Mouse (Mus musculus): ENCODE results near the gene Ap2a1. TPM values are rescaled to one million over a fixed set of nuclear protein-coding genes. Genes with fewer than 3 reads are reported as not detected.

Gene Ap2a1
- polyA plus RNA-seq, 1 experiment from 2014 or later, result 85.0 TPM

DNA sequence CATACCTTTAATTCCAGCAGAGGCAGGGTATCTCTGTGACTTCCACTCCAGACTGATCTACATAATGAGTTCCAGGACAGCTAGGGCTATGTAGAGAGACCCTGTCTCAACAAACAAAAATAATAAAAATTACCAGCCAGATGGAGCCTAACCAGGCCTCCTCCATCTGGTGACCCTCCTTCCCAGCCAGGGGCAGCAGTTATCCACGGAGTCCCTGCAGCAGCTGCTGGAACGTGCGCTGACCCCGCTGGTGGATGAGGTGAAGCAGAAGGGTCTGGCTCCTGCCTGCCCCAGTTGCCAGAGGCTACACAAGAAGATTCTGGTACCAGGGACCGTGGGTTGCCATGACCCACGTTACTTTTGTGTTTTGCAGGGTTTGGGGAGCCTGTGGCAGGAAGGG is 27.0 kb upstream of the Ap2a1 start:
- Histone ChIP-seq H3K4me1 (replicated peaks; ENCODE audit: control insufficient read depth, insufficient read depth, low read length) (no peaks in the 10 kb centered on the region), H3K9me3 (ENCODE audit: control insufficient read depth, low read length) (no peaks in the 10 kb centered on the region), H3K36me3 (ENCODE audit: control insufficient read depth, insufficient read depth, low read length) (no peaks in the 10 kb centered on the region), H3K4me2 (replicated peaks; ENCODE audit: low read depth, low read length) (no peak overlapping the region), H3K27me3 (ENCODE audit: control insufficient read depth, insufficient read depth, low read length) (peaks cover 7% of the 10 kb centered on the region), H3K27ac (ENCODE audit: low read depth, low read length) (no peak overlapping the region), H3K4me3 (ENCODE audit: low read depth, low read length) (no peak overlapping the region), H3K9ac (ENCODE audit: low read depth, low read length) (no peak overlapping the region)
- no peak for DNase-seq (ENCODE audit: low spot score)
- ATAC-seq (ENCODE audit: low FRiP score), result no peak
- WGBS, result 53% methylated on average over 6 of the region's 6 CpGs

GRCm38 (mm10) chr7:44955628-44956027 is 26.3 kb upstream of the Ap2a1 start:
- Histone ChIP-seq H3K9ac (ENCODE audit: low read depth, low read length) (no peak overlapping the region), H3K4me3 (ENCODE audit: low read depth, low read length) (no peak overlapping the region), H3K4me2 (replicated peaks; ENCODE audit: low read depth, low read length) (no peak overlapping the region), H3K27me3 (ENCODE audit: control insufficient read depth, insufficient read depth, low read length) (peaks cover 13% of the 10 kb centered on the region), H3K27ac (ENCODE audit: low read depth, low read length) (no peak overlapping the region), H3K9me3 (ENCODE audit: control insufficient read depth, low read length) (no peaks in the 10 kb centered on the region), H3K36me3 (ENCODE audit: control insufficient read depth, insufficient read depth, low read length) (no peaks in the 10 kb centered on the region), H3K4me1 (replicated peaks; ENCODE audit: control insufficient read depth, insufficient read depth, low read length) (no peaks in the 10 kb centered on the region)
- ATAC-seq (ENCODE audit: low FRiP score) (no peak), DNase-seq (ENCODE audit: low spot score) (peak; percentile 41)
- WGBS, result 52% methylated on average over 5 of the region's 5 CpGs

DNA sequence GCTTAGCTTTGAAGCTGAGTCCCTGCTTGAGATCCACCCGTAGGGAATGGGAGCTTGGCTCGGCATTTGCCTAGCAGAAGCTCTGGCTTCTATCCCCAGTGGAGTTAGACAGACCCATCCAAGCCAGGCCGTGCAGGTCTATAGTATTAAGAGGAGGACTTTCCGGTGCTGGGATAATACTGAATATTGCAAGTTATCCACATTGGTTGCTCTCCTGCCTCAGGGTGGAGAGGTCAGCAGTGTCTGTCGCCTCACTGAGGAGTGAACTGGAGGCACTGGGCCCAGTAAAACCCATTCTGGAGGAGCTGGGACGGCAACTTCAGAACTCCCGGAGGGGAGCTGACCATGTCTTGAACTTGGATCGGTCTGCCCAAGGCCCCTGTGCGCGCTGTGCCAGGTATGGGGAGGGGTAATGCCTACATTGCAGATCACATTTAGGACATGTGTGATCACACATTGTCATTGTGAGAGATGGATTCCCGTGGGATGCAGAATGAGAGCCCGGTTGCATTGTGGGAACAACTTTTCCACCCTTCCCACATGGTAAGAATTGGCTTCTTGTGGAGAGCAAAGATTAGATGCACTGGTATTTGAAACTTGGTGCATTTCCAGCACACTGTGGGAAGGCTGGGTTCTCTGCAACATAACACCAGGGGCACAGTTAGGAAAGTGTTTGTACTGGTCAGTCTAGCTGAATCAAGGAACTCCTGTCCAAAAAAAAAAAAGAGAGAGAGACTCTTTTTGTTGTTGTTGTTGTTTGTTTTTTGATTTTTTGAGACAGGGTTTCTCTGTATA is 25.0 kb upstream of the Ap2a1 start:
- peaks cover 20% of the 10 kb centered on the region for H3K27me3 ChIP-seq (ENCODE audit: control insufficient read depth, insufficient read depth, low read length)
- no peak overlapping the region for H3K9ac ChIP-seq (ENCODE audit: low read depth, low read length)
- ATAC-seq (ENCODE audit: low FRiP score) (no peak), DNase-seq (ENCODE audit: low spot score) (no peak)
- H3K4me2 ChIP-seq (replicated peaks; ENCODE audit: low read depth, low read length), result no peak overlapping the region
- WGBS, result 81% methylated on average over 12 of the region's 12 CpGs
- no peak overlapping the region for H3K4me3 ChIP-seq (ENCODE audit: low read depth, low read length)
- no peaks in the 10 kb centered on the region for H3K36me3 ChIP-seq (ENCODE audit: control insufficient read depth, insufficient read depth, low read length)
- no peaks in the 10 kb centered on the region for H3K9me3 ChIP-seq (ENCODE audit: control insufficient read depth, low read length)
- no peaks in the 10 kb centered on the region for H3K4me1 ChIP-seq (replicated peaks; ENCODE audit: control insufficient read depth, insufficient read depth, low read length)
- no peak overlapping the region for H3K27ac ChIP-seq (ENCODE audit: low read depth, low read length)

GRCm38 (mm10) chr7:44953561-44953960 is 24.3 kb upstream of the Ap2a1 start:
- Histone ChIP-seq H3K36me3 (ENCODE audit: control insufficient read depth, insufficient read depth, low read length) (no peaks in the 10 kb centered on the region), H3K27me3 (ENCODE audit: control insufficient read depth, insufficient read depth, low read length) (peaks cover 20% of the 10 kb centered on the region), H3K4me1 (replicated peaks; ENCODE audit: control insufficient read depth, insufficient read depth, low read length) (no peaks in the 10 kb centered on the region), H3K9ac (ENCODE audit: low read depth, low read length) (no peak overlapping the region), H3K4me3 (ENCODE audit: low read depth, low read length) (no peak overlapping the region), H3K4me2 (replicated peaks; ENCODE audit: low read depth, low read length) (no peak overlapping the region), H3K27ac (ENCODE audit: low read depth, low read length) (no peak overlapping the region), H3K9me3 (ENCODE audit: control insufficient read depth, low read length) (no peaks in the 10 kb centered on the region)
- ATAC-seq (ENCODE audit: low FRiP score), result no peak
- WGBS, result 56% methylated on average over 14 of the region's 14 CpGs
- DNase-seq (ENCODE audit: low spot score), result no peak

DNA sequence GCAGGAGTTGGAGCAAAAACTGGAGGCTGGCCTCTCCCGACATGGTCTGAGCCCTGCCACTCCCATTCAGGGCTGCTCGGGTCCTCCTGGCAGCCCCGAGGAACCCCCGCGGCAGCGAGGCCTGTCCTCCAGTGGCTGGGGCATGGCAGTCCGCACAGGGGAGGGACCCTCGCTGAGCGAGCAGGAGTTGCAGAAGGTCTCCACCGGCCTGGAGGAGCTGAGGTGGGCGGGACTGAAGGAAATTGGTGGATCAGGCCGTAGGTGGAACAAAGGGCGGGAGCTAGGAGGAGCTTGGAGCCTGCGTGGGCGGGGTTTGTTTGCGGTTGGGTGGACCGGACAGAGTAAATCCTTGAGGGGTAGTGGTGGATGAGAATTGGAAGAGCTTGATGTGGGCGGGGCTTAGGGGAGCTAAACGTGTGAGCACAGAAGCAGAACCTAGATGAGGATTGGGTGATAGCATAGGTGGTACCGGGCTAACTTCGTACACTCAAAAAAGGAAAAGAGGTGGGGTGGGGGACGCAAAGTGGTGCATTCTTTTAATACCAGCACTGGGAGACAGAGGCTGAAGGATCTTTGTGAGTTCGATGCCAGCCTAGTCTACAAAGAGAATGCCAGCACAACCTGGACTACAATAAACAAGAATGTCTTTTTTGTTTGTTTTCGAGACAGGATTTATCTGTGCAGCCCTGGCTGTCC is 23.5 kb upstream of the Ap2a1 start:
- peak; percentile 92 for DNase-seq (ENCODE audit: low spot score)
- WGBS, result 6% methylated on average over 24 of the region's 24 CpGs
- peak; percentile 83 for ATAC-seq (ENCODE audit: low FRiP score)
- H3K9ac ChIP-seq (ENCODE audit: low read depth, low read length), result peak overlapping the region; percentile 42
- peaks cover 20% of the 10 kb centered on the region for H3K27me3 ChIP-seq (ENCODE audit: control insufficient read depth, insufficient read depth, low read length)
- H3K27ac ChIP-seq (ENCODE audit: low read depth, low read length), result no peak overlapping the region
- H3K4me3 ChIP-seq (ENCODE audit: low read depth, low read length), result peak overlapping the region; percentile 36
- H3K4me2 ChIP-seq (replicated peaks; ENCODE audit: low read depth, low read length), result peak overlapping the region; percentile 69
- no peaks in the 10 kb centered on the region for H3K9me3 ChIP-seq (ENCODE audit: control insufficient read depth, low read length)
- H3K36me3 ChIP-seq (ENCODE audit: control insufficient read depth, insufficient read depth, low read length), result no peaks in the 10 kb centered on the region
- no peaks in the 10 kb centered on the region for H3K4me1 ChIP-seq (replicated peaks; ENCODE audit: control insufficient read depth, insufficient read depth, low read length)

DNA sequence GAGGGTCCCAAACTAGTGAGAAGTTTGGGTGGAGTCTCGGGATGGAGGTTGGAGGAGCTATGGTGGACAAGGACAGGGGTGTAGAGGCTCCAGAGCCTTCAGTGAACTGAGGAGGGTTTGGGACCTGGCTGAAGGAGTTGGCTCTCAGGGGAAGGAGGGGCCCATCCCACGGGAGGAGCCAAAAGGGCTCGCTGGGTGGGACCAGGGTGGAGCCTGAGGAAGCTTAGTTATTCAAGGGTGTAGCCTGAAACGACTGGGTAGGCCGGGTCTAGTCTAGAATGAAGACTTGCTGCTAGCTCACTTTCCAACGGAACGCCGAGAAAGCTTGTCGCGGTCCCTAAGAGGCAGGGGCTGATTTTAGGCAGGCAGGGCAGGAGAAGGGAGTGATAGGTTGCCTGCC is 22.7 kb upstream of the Ap2a1 start:
- Histone ChIP-seq H3K36me3 (ENCODE audit: control insufficient read depth, insufficient read depth, low read length) (no peaks in the 10 kb centered on the region), H3K4me2 (replicated peaks; ENCODE audit: low read depth, low read length) (peak overlapping the region; percentile 69), H3K4me1 (replicated peaks; ENCODE audit: control insufficient read depth, insufficient read depth, low read length) (no peaks in the 10 kb centered on the region), H3K4me3 (ENCODE audit: low read depth, low read length) (peak overlapping the region; percentile 36; the same call in 1 of the 2 replicates), H3K27me3 (ENCODE audit: control insufficient read depth, insufficient read depth, low read length) (peaks cover 20% of the 10 kb centered on the region), H3K27ac (ENCODE audit: low read depth, low read length) (no peak overlapping the region), H3K9ac (ENCODE audit: low read depth, low read length) (no peak overlapping the region), H3K9me3 (ENCODE audit: control insufficient read depth, low read length) (no peaks in the 10 kb centered on the region)
- DNase-seq (ENCODE audit: low spot score), result peak; percentile 51
- WGBS, result 0% methylated on average over 10 of the region's 10 CpGs
- ATAC-seq (ENCODE audit: low FRiP score), result 0 out of 2 replicates have a peak, but pooled peaks have one; percentile 8

GRCm38 (mm10) chr7:44949922-44950321 is 20.6 kb upstream of the Ap2a1 start:
- no peak overlapping the region for H3K27ac ChIP-seq (ENCODE audit: low read depth, low read length)
- DNase-seq (ENCODE audit: low spot score), result no peak
- H3K4me3 ChIP-seq (ENCODE audit: low read depth, low read length), result no peak overlapping the region
- H3K4me1 ChIP-seq (replicated peaks; ENCODE audit: control insufficient read depth, insufficient read depth, low read length), result no peaks in the 10 kb centered on the region
- peaks cover 20% of the 10 kb centered on the region for H3K27me3 ChIP-seq (ENCODE audit: control insufficient read depth, insufficient read depth, low read length)
- no peak overlapping the region for H3K4me2 ChIP-seq (replicated peaks; ENCODE audit: low read depth, low read length)
- no peak for ATAC-seq (ENCODE audit: low FRiP score)
- no peaks in the 10 kb centered on the region for H3K9me3 ChIP-seq (ENCODE audit: control insufficient read depth, low read length)
- no peak overlapping the region for H3K9ac ChIP-seq (ENCODE audit: low read depth, low read length)
- H3K36me3 ChIP-seq (ENCODE audit: control insufficient read depth, insufficient read depth, low read length), result no peaks in the 10 kb centered on the region
- WGBS, result 82% methylated on average over 6 of the region's 6 CpGs

GRCm38 (mm10) chr7:44942904-44943303 is 13.6 kb upstream of the Ap2a1 start, which contains the start of gene Tsks:
Gene Tsks, plus strand, starts transcription at chr7:44943204.
- ATAC-seq (ENCODE audit: low FRiP score) (no peak), DNase-seq (ENCODE audit: low spot score) (no peak)
- H3K27me3 ChIP-seq (ENCODE audit: control insufficient read depth, insufficient read depth, low read length), result no peaks in the 10 kb centered on the region
- no peak within 1 kb of the TSS for H3K4me2 ChIP-seq (replicated peaks; ENCODE audit: low read depth, low read length)
- no peaks in the 10 kb centered on the region for H3K9me3 ChIP-seq (ENCODE audit: control insufficient read depth, low read length)
- H3K4me1 ChIP-seq (replicated peaks; ENCODE audit: control insufficient read depth, insufficient read depth, low read length), result no peaks in the 10 kb centered on the region
- WGBS, result 85% methylated on average over 7 of the region's 7 CpGs
- no peaks in the 10 kb centered on the region for H3K36me3 ChIP-seq (ENCODE audit: control insufficient read depth, insufficient read depth, low read length)
- no peak within 1 kb of the TSS for H3K27ac ChIP-seq (ENCODE audit: low read depth, low read length)
- H3K4me3 ChIP-seq (ENCODE audit: low read depth, low read length), result no peak within 1 kb of the TSS
- no peak within 1 kb of the TSS for H3K9ac ChIP-seq (ENCODE audit: low read depth, low read length)

DNA sequence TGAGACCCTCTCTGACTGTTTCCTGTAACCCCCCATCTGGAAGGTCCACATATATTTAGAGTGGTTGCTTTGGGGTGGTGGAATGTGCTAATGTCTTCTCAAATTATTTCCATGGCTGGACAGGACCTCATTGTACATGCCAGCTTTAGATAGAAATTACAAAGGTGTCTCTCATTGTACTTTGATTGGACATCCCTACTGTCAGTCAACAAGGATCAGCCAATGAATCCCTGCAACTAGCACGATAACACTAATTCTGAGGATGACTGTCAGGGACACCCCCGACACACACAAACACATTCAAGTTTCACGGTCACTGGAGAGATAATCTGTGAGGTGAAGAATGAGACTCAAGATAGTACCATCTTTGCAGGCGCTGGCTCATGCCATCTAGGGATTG is 9.4 kb upstream of the Ap2a1 start:
- 93% methylated on average over 4 of the region's 4 CpGs for whole genome bisulfite sequencing
- Histone ChIP-seq H3K4me1 (replicated peaks; ENCODE audit: control insufficient read depth, insufficient read depth, low read length) (no peaks in the 10 kb centered on the region), H3K27ac (ENCODE audit: low read depth, low read length) (no peak overlapping the region), H3K4me2 (replicated peaks; ENCODE audit: low read depth, low read length) (no peak overlapping the region), H3K27me3 (ENCODE audit: control insufficient read depth, insufficient read depth, low read length) (no peaks in the 10 kb centered on the region), H3K9ac (ENCODE audit: low read depth, low read length) (no peak overlapping the region), H3K9me3 (ENCODE audit: control insufficient read depth, low read length) (no peaks in the 10 kb centered on the region), H3K36me3 (ENCODE audit: control insufficient read depth, insufficient read depth, low read length) (no peaks in the 10 kb centered on the region), H3K4me3 (ENCODE audit: low read depth, low read length) (no peak overlapping the region)
- no peak for ATAC-seq (ENCODE audit: low FRiP score)
- no peak for DNase-seq (ENCODE audit: low spot score)
